Mouse (Mus musculus) heart, adult 18-20 months (tissue): ENCODE data around the gene Traf3ip3. TPM values are rescaled to one million over a fixed set of nuclear protein-coding genes. Genes with fewer than 3 reads are reported as not detected.

Experiments
- DNase-seq, 2 experiments: peaks; one replicate each; pipeline ENCODE4 v3.0.0; 2021 to 2022; ENCODE audit warnings: mixed read lengths in 1 of 2
- total RNA-seq, 2 experiments: library from RNA; stranded (reverse); gene quantifications; 2 replicates each; pipeline ENCODE4 v1.2.3; 2021

Traf3ip3 gene
- total RNA-seq, 2 experiments from 2014 or later: 1.3 to 4.7 TPM

GRCm38 (mm10) chr1:193207503-193207902, 6.0 kb upstream of the Traf3ip3 start, which contains the start of gene Lamb3:
Gene Lamb3, plus strand, starts transcription at chr1:193207699.
- DNase-seq: no peak

- DNase-seq: no peak
Observed at GRCm38 (mm10) chr1:193205431-193205830, 3.9 kb upstream of the Traf3ip3 start.

GRCm38 (mm10) chr1:193203821-193204220, 2.3 kb upstream of the Traf3ip3 start:
- DNase-seq: no peak

- DNase-seq: no peak
Observed at GRCm38 (mm10) chr1:193200640-193201382, 692 bp downstream of the Traf3ip3 start.

- no peak for DNase-seq
Observed at GRCm38 (mm10) chr1:193198312-193198711, 3.2 kb downstream of the Traf3ip3 start.

- DNase-seq: no peak
Observed at GRCm38 (mm10) chr1:193197494-193198205, 3.9 kb downstream of the Traf3ip3 start.

GRCm38 (mm10) chr1:193195169-193195810, 6.2 kb downstream of the Traf3ip3 start:
- no peak for DNase-seq

- no peak for DNase-seq
Observed at GRCm38 (mm10) chr1:193194416-193195140, 6.9 kb downstream of the Traf3ip3 start.

GRCm38 (mm10) chr1:193191675-193192283, 9.7 kb downstream of the Traf3ip3 start:
- DNase-seq: peak; percentile 55 to 73

- peak in 1 of 2 experiments; percentile 35 for DNase-seq
Observed at GRCm38 (mm10) chr1:193189771-193190170, 11.7 kb downstream of the Traf3ip3 start.

GRCm38 (mm10) chr1:193189151-193189621, 12.3 kb downstream of the Traf3ip3 start:
- DNase-seq: peak; percentile 79 to 88

- no peak for DNase-seq
Observed at GRCm38 (mm10) chr1:193188257-193188656, 13.2 kb downstream of the Traf3ip3 start.

- DNase-seq: no peak
Observed at GRCm38 (mm10) chr1:193181104-193181503, 20.4 kb downstream of the Traf3ip3 start.

GRCm38 (mm10) chr1:193174143-193174733, 27.3 kb downstream of the Traf3ip3 start:
- peak in 1 of 2 experiments; percentile 24 for DNase-seq

- no peak for DNase-seq
Observed at GRCm38 (mm10) chr1:193173810-193174129, 27.7 kb downstream of the Traf3ip3 start.

- DNase-seq: peak; percentile 98
Observed at GRCm38 (mm10) chr1:193172991-193173809, 28.3 kb downstream of the Traf3ip3 start.

- DNase-seq: peak; percentile 25 to 49
Observed at GRCm38 (mm10) chr1:193169856-193170255, 31.6 kb downstream of the Traf3ip3 start.

- DNase-seq: no peak
Observed at GRCm38 (mm10) chr1:193169228-193169627, 32.3 kb downstream of the Traf3ip3 start.

GRCm38 (mm10) chr1:193167746-193168145, 33.8 kb downstream of the Traf3ip3 start, which contains the start of gene A130010J15Rik:
Gene A130010J15Rik, plus strand, starts transcription at chr1:193168046.
- no peak for DNase-seq

- peak; percentile 48 to 52 for DNase-seq
Observed at GRCm38 (mm10) chr1:193160317-193161032, 41.0 kb downstream of the Traf3ip3 start.
